Mouse (Mus musculus): ENCODE measurements around the gene Zkscan2. TPM values are rescaled to one million over a fixed set of nuclear protein-coding genes. Genes with fewer than 3 reads are reported as not detected.
A peak's percentile ranks its signal among the peaks of the same experiment; 100 is the strongest.

Zkscan2 gene
- polyA plus RNA-seq, 1 experiment: not detected

DNA sequence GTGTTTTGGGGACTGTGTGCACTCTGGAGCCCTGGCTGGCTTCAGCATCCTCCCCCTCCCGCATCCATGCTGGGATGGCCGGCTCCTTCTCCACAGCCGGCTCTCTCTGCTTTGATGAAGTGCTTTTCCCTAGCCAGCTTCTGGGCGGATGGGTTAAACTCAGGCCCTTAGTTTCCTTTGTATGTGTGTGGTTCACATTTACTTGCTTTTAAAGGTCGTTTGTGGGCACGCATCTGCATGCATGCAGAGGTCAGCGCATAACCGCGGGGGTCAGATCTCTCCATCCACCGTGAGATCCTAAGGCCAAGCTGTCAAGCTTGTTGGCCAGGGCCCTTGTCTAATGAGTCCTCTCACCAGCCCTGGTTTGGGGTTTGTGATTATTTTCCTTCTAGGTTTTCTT, 50.6 kb downstream of the Zkscan2 start:
- no peaks in the 10 kb centered on the region for H3K9me3 ChIP-seq
- no peak for TF ChIP-seq GATA1 (IDR thresholded peaks at IDR 0.05; ENCODE audit: borderline replicate concordance, low read length)
- no peak for TF ChIP-seq FLI1 (IDR thresholded peaks at IDR 0.05; ENCODE audit: low read length)
- peaks cover 12% of the 10 kb centered on the region for H3K27me3 ChIP-seq (replicated peaks)
- H3K4me1 ChIP-seq: peaks cover 8% of the 10 kb centered on the region
- no peak overlapping the region for H3K4me3 ChIP-seq (replicated peaks)
- H3K36me3 ChIP-seq (replicated peaks; ENCODE audit: low read length): no peaks in the 10 kb centered on the region

DNA sequence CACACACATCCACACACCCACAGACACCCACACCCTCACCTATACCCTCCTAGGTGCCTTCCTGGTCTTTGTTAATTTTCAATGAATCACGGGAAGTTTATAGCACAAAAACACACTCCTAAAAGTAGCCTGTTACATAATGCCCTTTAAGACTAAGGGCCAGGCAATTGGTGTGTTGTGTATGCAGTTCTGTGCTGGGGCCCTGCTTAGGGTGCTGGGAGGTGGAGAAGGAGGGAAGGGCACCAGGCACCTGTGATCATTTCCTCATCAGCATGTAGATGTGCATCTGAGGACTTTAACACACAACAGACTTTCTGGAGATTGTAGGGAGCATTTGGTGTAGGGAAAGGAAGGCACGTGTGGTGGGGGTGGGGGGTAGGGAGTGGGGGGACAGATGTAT, 51.5 kb downstream of the Zkscan2 start:
- Histone ChIP-seq H3K27me3 (replicated peaks) (peaks cover 11% of the 10 kb centered on the region), H3K4me1 (peaks cover 7% of the 10 kb centered on the region)
- TF ChIP-seq GATA1 (IDR thresholded peaks at IDR 0.05; ENCODE audit: borderline replicate concordance, low read length) (no peak), FLI1 (IDR thresholded peaks at IDR 0.05; ENCODE audit: low read length) (no peak)

DNA sequence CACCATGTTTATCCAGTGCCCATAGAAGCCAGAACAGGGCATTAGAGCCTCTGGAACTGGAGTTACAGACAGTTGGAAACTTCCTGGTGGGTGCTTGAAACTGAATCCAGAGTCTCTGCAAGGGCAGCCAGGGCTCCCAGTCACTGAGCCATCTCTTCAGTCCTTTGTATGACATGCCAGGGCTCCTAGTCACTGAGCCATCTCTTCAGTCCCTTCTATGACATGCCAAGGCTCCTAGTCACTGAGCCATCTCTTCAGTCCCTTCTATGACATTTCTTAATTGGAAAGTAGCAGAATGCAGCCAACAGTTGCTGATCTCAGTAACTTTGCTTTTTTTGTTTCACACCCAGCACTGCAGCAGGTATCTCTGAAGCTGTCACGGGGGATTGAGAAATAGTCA, 58.2 kb downstream of the Zkscan2 start:
- no peak for TF ChIP-seq FLI1 (IDR thresholded peaks at IDR 0.05; ENCODE audit: low read length)
- TF ChIP-seq GATA1 (IDR thresholded peaks at IDR 0.05; ENCODE audit: borderline replicate concordance, low read length): no peak
- no peaks in the 10 kb centered on the region for H3K36me3 ChIP-seq (replicated peaks; ENCODE audit: low read length)
- H3K4me1 ChIP-seq: no peaks in the 10 kb centered on the region
- H3K4me3 ChIP-seq (replicated peaks): no peak overlapping the region
- peaks cover 12% of the 10 kb centered on the region for H3K27me3 ChIP-seq (replicated peaks)
- peaks cover 12% of the 10 kb centered on the region; the same call in 1 of the 2 replicates for H3K9me3 ChIP-seq

More for the DNA sequence above, 51.5 kb downstream of the Zkscan2 start:
- H3K4me3 ChIP-seq (replicated peaks): no peak overlapping the region
- H3K9me3 ChIP-seq: no peaks in the 10 kb centered on the region
- H3K36me3 ChIP-seq (replicated peaks; ENCODE audit: low read length): no peaks in the 10 kb centered on the region

DNA sequence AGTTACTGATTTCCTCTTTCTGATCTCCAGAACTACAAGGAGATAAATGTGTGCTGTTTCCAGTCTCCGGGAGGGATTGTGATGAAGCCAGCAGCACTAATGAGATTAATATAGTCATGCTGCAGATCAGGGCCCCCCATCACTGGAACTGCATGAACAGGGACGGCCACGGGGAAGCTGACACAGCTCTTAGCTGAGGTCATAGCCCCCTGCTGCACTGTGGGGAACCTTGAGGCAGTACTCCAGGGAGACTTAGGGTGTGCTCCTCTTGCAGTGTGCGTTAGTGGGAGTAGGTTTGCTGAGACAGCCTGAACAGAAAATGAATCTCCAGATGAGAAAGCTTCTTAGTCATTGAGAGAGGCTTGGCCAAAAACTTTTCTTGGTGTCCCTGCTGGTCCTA, 69.0 kb downstream of the Zkscan2 start:
- Histone ChIP-seq H3K9me3 (no peaks in the 10 kb centered on the region), H3K36me3 (replicated peaks; ENCODE audit: low read length) (peaks cover 44% of the 10 kb centered on the region), H3K27me3 (replicated peaks) (no peaks in the 10 kb centered on the region), H3K4me1 (peaks cover 23% of the 10 kb centered on the region), H3K4me3 (replicated peaks) (no peak overlapping the region)
- TF ChIP-seq GATA1 (IDR thresholded peaks at IDR 0.05; ENCODE audit: borderline replicate concordance, low read length) (no peak), FLI1 (IDR thresholded peaks at IDR 0.05; ENCODE audit: low read length) (no peak)

DNA sequence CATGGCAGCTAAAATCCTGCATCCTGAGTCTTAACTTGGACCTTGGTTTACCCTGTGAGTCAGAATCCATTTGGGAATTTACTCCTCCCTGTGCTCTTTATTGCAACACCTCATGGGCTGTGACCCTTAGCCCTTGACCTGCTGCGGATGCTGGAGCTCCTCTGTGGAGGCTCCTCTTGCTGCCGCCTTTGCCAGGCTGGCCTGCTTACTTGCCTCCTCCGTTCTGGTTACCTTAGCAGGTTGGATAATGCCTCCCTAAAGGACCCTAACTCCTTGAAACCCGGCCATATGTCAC, 69.9 kb downstream of the Zkscan2 start:
- no peaks in the 10 kb centered on the region for H3K27me3 ChIP-seq (replicated peaks)
- no peaks in the 10 kb centered on the region for H3K9me3 ChIP-seq
- peaks cover 52% of the 10 kb centered on the region for H3K36me3 ChIP-seq (replicated peaks; ENCODE audit: low read length)
- peaks cover 31% of the 10 kb centered on the region for H3K4me1 ChIP-seq
- no peak overlapping the region for H3K4me3 ChIP-seq (replicated peaks)
- TF ChIP-seq GATA1 (IDR thresholded peaks at IDR 0.05; ENCODE audit: borderline replicate concordance, low read length): no peak
- no peak for TF ChIP-seq FLI1 (IDR thresholded peaks at IDR 0.05; ENCODE audit: low read length)

DNA sequence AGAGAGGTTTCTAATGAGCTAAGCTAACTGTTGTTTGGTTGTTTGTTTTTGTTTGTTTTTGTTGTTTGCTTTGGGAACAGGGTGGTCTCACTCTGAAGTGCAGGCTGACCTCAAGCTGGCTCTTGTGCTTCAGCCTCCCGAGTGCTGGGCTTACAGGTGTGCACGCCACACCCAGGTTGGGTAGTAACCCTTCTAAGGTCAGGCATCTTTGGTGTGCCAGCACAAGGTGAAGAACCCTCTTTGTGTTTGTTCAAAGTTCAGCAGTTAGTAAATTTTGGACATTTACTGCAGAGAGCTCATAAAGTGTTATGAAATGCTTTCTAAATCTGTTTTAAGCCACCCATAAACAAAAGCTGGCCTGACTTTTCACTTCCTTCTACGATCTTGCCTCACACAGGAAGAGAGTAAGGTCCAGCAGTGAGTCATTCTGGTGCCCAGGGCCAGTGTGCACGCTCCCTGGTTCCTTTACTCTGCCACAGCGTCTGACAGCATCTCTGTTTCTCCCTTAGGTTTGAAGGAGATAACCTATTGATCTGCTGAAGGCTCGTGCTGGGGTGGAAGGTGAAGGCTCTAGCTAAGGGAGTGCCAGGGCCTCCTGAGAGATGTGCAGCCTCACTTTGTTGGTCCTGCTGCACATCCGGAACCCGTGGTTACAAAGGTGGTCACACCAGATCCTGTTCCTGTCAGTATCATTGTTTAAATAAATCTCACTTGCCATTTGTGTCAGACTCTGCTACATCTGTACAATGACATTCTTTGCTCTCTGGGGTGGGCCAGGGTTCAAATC, 70.4 kb downstream of the Zkscan2 start:
- Histone ChIP-seq H3K4me1 (peaks cover 35% of the 10 kb centered on the region), H3K36me3 (replicated peaks; ENCODE audit: low read length) (peaks cover 57% of the 10 kb centered on the region), H3K4me3 (replicated peaks) (peak overlapping the region; percentile 10), H3K9me3 (no peaks in the 10 kb centered on the region), H3K27me3 (replicated peaks) (no peaks in the 10 kb centered on the region)
- no peak for TF ChIP-seq FLI1 (IDR thresholded peaks at IDR 0.05; ENCODE audit: low read length)
- TF ChIP-seq GATA1 (IDR thresholded peaks at IDR 0.05; ENCODE audit: borderline replicate concordance, low read length): no peak

Other genes with a start within 250 kb of the Zkscan2 start
- 2.3 and 4.3 TPM in 2 replicates for gene Lcmt1, start 130.7 kb downstream of the Zkscan2 start, polyA plus RNA-seq (2012; ENCODE audit: insufficient read depth, low replicate concordance)
- gene Arhgap17, start 130.5 kb downstream of the Zkscan2 start, polyA plus RNA-seq (2012; ENCODE audit: insufficient read depth, low replicate concordance): 51.0 and 54.9 TPM in 2 replicates
- gene Aqp8, start 38.2 kb downstream of the Zkscan2 start, polyA plus RNA-seq (2012; ENCODE audit: insufficient read depth, low replicate concordance): not detected in 2 replicates

All from megakaryocyte, embryonic 14.5 days (primary cell).